Mouse (Mus musculus): ENCODE measurements around the gene Ccdc74a.

The Ccdc74a gene

GRCm38 (mm10) chr16:17619198-17620105 is 26.8 kb upstream of the Ccdc74a start, which contains the start of gene Smpd4:
Smpd4 (plus strand) TSS chr16:17619354.
- Histone ChIP-seq H3K4me3 (replicated peaks; ENCODE audit: low read length) (peak within 1 kb of the TSS; percentile 100), H3K36me3 (ENCODE audit: insufficient read depth, low read length) (peaks cover 39% of the 10 kb centered on the region), H3K4me1 (replicated peaks; ENCODE audit: low read depth, low read length) (peaks cover 52% of the 10 kb centered on the region), H3K9me3 (ENCODE audit: low read length) (peaks cover 3% of the 10 kb centered on the region), H3K27me3 (ENCODE audit: insufficient read depth, low read length) (no peaks in the 10 kb centered on the region)
- TF ChIP-seq CTCF (conservative IDR thresholded peaks at IDR 0.05; ENCODE audit: low read length) (no peak), POU5F1 (IDR thresholded peaks at IDR 0.05; ENCODE audit: borderline replicate concordance, low read length) (no peak), NANOG (IDR thresholded peaks at IDR 0.05; ENCODE audit: borderline replicate concordance, low read length) (no peak)

GRCm38 (mm10) chr16:17621936-17622335 is 24.3 kb upstream of the Ccdc74a start:
- no peak for TF ChIP-seq NANOG (IDR thresholded peaks at IDR 0.05; ENCODE audit: borderline replicate concordance, low read length)
- no peak for TF ChIP-seq CTCF (conservative IDR thresholded peaks at IDR 0.05; ENCODE audit: low read length)
- no peak for TF ChIP-seq POU5F1 (IDR thresholded peaks at IDR 0.05; ENCODE audit: borderline replicate concordance, low read length)

GRCm38 (mm10) chr16:17625488-17626268 is 20.6 kb upstream of the Ccdc74a start:
- Histone ChIP-seq H3K9me3 (ENCODE audit: low read length) (no peaks in the 10 kb centered on the region), H3K4me3 (replicated peaks; ENCODE audit: low read length) (no peak overlapping the region), H3K4me1 (replicated peaks; ENCODE audit: low read depth, low read length) (peaks cover 45% of the 10 kb centered on the region), H3K27me3 (ENCODE audit: insufficient read depth, low read length) (no peaks in the 10 kb centered on the region), H3K36me3 (ENCODE audit: insufficient read depth, low read length) (peaks cover 96% of the 10 kb centered on the region)
- TF ChIP-seq NANOG (IDR thresholded peaks at IDR 0.05; ENCODE audit: borderline replicate concordance, low read length) (no peak), POU5F1 (IDR thresholded peaks at IDR 0.05; ENCODE audit: borderline replicate concordance, low read length) (no peak), CTCF (conservative IDR thresholded peaks at IDR 0.05; ENCODE audit: low read length) (peak; percentile 44)

More at GRCm38 (mm10) chr16:17621936-17622335, 24.3 kb upstream of the Ccdc74a start:
- Histone ChIP-seq H3K4me3 (replicated peaks; ENCODE audit: low read length) (0 out of 2 replicates have a peak overlapping the region, but pooled peaks have one; percentile 10), H3K27me3 (ENCODE audit: insufficient read depth, low read length) (no peaks in the 10 kb centered on the region), H3K4me1 (replicated peaks; ENCODE audit: low read depth, low read length) (peaks cover 59% of the 10 kb centered on the region), H3K36me3 (ENCODE audit: insufficient read depth, low read length) (peaks cover 63% of the 10 kb centered on the region), H3K9me3 (ENCODE audit: low read length) (no peaks in the 10 kb centered on the region)

- H3K27me3 ChIP-seq (ENCODE audit: insufficient read depth, low read length) = no peaks in the 10 kb centered on the region
- no peaks in the 10 kb centered on the region for H3K9me3 ChIP-seq (ENCODE audit: low read length)
- H3K4me1 ChIP-seq (replicated peaks; ENCODE audit: low read depth, low read length) = peaks cover 40% of the 10 kb centered on the region
- TF ChIP-seq POU5F1 (IDR thresholded peaks at IDR 0.05; ENCODE audit: borderline replicate concordance, low read length) = no peak
- TF ChIP-seq CTCF (conservative IDR thresholded peaks at IDR 0.05; ENCODE audit: low read length) = no peak
- TF ChIP-seq NANOG (IDR thresholded peaks at IDR 0.05; ENCODE audit: borderline replicate concordance, low read length) = no peak
- H3K4me3 ChIP-seq (replicated peaks; ENCODE audit: low read length) = no peak overlapping the region
- peaks cover 97% of the 10 kb centered on the region for H3K36me3 ChIP-seq (ENCODE audit: insufficient read depth, low read length)
Measured at GRCm38 (mm10) chr16:17626269-17626555, 20.1 kb upstream of the Ccdc74a start.

DNA sequence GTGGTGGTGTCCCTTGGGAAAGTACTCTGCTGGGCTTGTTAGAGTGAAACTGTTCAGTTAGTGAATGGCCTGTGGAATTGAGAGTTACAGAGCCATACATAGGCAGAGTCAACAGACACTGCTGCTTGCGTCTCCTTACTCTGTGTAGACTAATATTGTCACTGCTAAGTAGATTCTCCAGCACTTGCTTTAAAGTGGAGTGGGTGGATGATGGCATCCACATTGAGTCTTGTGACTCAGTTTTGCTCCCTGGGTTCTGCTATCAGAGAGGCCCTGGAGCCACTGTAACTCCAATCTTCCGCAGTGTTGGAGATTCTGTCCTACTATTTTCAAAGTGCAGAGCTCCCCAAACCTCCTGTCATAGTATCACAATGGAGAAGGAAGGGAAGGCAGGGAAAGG is 13.7 kb upstream of the Ccdc74a start:
- Histone ChIP-seq H3K36me3 (ENCODE audit: insufficient read depth, low read length) (peaks cover 98% of the 10 kb centered on the region), H3K27me3 (ENCODE audit: insufficient read depth, low read length) (no peaks in the 10 kb centered on the region), H3K9me3 (ENCODE audit: low read length) (no peaks in the 10 kb centered on the region), H3K4me1 (replicated peaks; ENCODE audit: low read depth, low read length) (peaks cover 52% of the 10 kb centered on the region), H3K4me3 (replicated peaks; ENCODE audit: low read length) (no peak overlapping the region)
- TF ChIP-seq POU5F1 (IDR thresholded peaks at IDR 0.05; ENCODE audit: borderline replicate concordance, low read length) (no peak), CTCF (conservative IDR thresholded peaks at IDR 0.05; ENCODE audit: low read length) (no peak), NANOG (IDR thresholded peaks at IDR 0.05; ENCODE audit: borderline replicate concordance, low read length) (no peak)

- peaks cover 60% of the 10 kb centered on the region for H3K4me1 ChIP-seq (replicated peaks; ENCODE audit: low read depth, low read length)
- no peaks in the 10 kb centered on the region for H3K9me3 ChIP-seq (ENCODE audit: low read length)
- no peak for TF ChIP-seq POU5F1 (IDR thresholded peaks at IDR 0.05; ENCODE audit: borderline replicate concordance, low read length)
- no peak for TF ChIP-seq NANOG (IDR thresholded peaks at IDR 0.05; ENCODE audit: borderline replicate concordance, low read length)
- TF ChIP-seq CTCF (conservative IDR thresholded peaks at IDR 0.05; ENCODE audit: low read length) = peak; percentile 14; the same call in 1 of the 2 replicates
- no peaks in the 10 kb centered on the region for H3K27me3 ChIP-seq (ENCODE audit: insufficient read depth, low read length)
- no peak overlapping the region for H3K4me3 ChIP-seq (replicated peaks; ENCODE audit: low read length)
- H3K36me3 ChIP-seq (ENCODE audit: insufficient read depth, low read length) = peaks cover 98% of the 10 kb centered on the region
Measured at GRCm38 (mm10) chr16:17633481-17634181, 12.6 kb upstream of the Ccdc74a start.

DNA sequence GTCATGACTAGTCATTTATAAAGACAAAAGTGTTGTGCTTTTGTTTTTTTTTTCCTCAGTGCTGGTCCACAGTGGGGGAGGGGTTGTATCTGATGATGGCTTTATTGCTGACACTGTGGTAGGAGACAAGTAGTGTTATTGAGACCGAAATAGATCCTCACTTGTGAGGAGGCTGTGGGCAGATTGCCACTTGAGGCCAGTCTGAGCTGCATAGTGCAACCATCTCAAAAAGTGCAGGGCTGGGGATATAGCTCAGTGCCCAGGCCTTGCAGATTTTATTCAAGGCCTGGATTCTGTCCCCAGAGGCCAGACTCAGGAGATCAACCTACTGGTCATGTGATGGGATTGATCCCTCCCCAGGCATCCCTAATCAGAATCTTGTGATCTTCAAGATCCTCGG is 9.4 kb upstream of the Ccdc74a start:
- Histone ChIP-seq H3K27me3 (ENCODE audit: insufficient read depth, low read length) (no peaks in the 10 kb centered on the region), H3K4me1 (replicated peaks; ENCODE audit: low read depth, low read length) (peaks cover 60% of the 10 kb centered on the region), H3K9me3 (ENCODE audit: low read length) (no peaks in the 10 kb centered on the region), H3K4me3 (replicated peaks; ENCODE audit: low read length) (no peak overlapping the region), H3K36me3 (ENCODE audit: insufficient read depth, low read length) (peaks cover 98% of the 10 kb centered on the region)
- TF ChIP-seq POU5F1 (IDR thresholded peaks at IDR 0.05; ENCODE audit: borderline replicate concordance, low read length) (no peak), NANOG (IDR thresholded peaks at IDR 0.05; ENCODE audit: borderline replicate concordance, low read length) (no peak), CTCF (conservative IDR thresholded peaks at IDR 0.05; ENCODE audit: low read length) (no peak)

DNA sequence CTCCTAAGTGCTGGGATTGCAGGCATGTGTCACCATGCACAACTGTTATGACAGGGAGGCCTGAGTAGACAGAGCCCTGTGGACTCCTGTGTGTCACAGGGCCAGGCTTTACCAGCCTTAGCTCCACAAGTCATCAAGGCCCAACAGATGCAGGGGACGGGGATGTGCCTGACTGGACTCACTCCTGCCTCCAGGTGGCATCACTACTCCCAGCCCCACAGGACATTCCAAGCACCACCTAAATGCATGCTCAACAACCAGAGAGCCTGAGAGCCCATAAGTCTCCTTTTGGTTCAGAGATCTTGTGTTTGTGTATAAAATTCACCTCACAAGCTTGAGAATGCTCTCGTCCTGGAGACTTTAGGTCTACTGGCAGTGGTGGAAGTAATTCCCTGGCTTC is 8.7 kb upstream of the Ccdc74a start:
- no peaks in the 10 kb centered on the region for H3K27me3 ChIP-seq (ENCODE audit: insufficient read depth, low read length)
- TF ChIP-seq POU5F1 (IDR thresholded peaks at IDR 0.05; ENCODE audit: borderline replicate concordance, low read length) (no peak), CTCF (conservative IDR thresholded peaks at IDR 0.05; ENCODE audit: low read length) (0 out of 2 replicates have a peak, but pooled peaks have one; percentile 3), NANOG (IDR thresholded peaks at IDR 0.05; ENCODE audit: borderline replicate concordance, low read length) (no peak)
- peaks cover 65% of the 10 kb centered on the region for H3K4me1 ChIP-seq (replicated peaks; ENCODE audit: low read depth, low read length)
- peaks cover 98% of the 10 kb centered on the region for H3K36me3 ChIP-seq (ENCODE audit: insufficient read depth, low read length)
- H3K4me3 ChIP-seq (replicated peaks; ENCODE audit: low read length) = no peak overlapping the region
- no peaks in the 10 kb centered on the region for H3K9me3 ChIP-seq (ENCODE audit: low read length)
